Mouse (Mus musculus): Measurements from ENCODE around the gene Atr. TPM values are rescaled to one million over a fixed set of nuclear protein-coding genes. Genes with fewer than 3 reads are reported as not detected.

Atr gene
- 15.1 and 15.2 TPM in 2 replicates for polyA plus RNA-seq (2015; fragmentation: Nextera tagmentation; extraction: Ambion mirVana)

GRCm38 (mm10) chr9:95857414-95858026 lies at the start of gene Atr:
TSS of gene Atr (plus strand) at chr9:95857597.
- H3K27ac ChIP-seq (ENCODE audit: low read length) = peak within 1 kb of the TSS; percentile 67
- peak; percentile 92 for ATAC-seq (ENCODE audit: low read depth)
- H3K9ac ChIP-seq (ENCODE audit: low read length) = peak within 1 kb of the TSS; percentile 84
- under 1% methylated on average over 69 of the region's 69 CpGs for WGBS
- H3K9me3 ChIP-seq (ENCODE audit: control insufficient read depth, low read length) = no peaks in the 10 kb centered on the region
- peak within 1 kb of the TSS; percentile 96 for H3K4me2 ChIP-seq (ENCODE audit: low read depth, low read length)
- H3K36me3 ChIP-seq (ENCODE audit: control insufficient read depth, insufficient read depth, low read length) = no peaks in the 10 kb centered on the region
- H3K27me3 ChIP-seq (ENCODE audit: control insufficient read depth, insufficient read depth, low read depth, low read length) = no peaks in the 10 kb centered on the region
- peak within 1 kb of the TSS; percentile 80 for H3K4me3 ChIP-seq (ENCODE audit: low read length)
- H3K4me1 ChIP-seq (replicated peaks; ENCODE audit: control insufficient read depth, insufficient read depth, low read length) = no peaks in the 10 kb centered on the region

GRCm38 (mm10) chr9:95809596-95809995 lies 47.8 kb upstream of the Atr start:
- no peak overlapping the region for H3K4me3 ChIP-seq (ENCODE audit: low read length)
- H3K4me2 ChIP-seq (ENCODE audit: low read depth, low read length) = no peak overlapping the region
- no peaks in the 10 kb centered on the region for H3K27me3 ChIP-seq (ENCODE audit: control insufficient read depth, insufficient read depth, low read depth, low read length)
- no peak overlapping the region for H3K9ac ChIP-seq (ENCODE audit: low read length)
- no peaks in the 10 kb centered on the region for H3K9me3 ChIP-seq (ENCODE audit: control insufficient read depth, low read length)
- no peaks in the 10 kb centered on the region for H3K4me1 ChIP-seq (replicated peaks; ENCODE audit: control insufficient read depth, insufficient read depth, low read length)
- H3K36me3 ChIP-seq (ENCODE audit: control insufficient read depth, insufficient read depth, low read length) = no peaks in the 10 kb centered on the region
- no peak overlapping the region for H3K27ac ChIP-seq (ENCODE audit: low read length)
- no peak for ATAC-seq (ENCODE audit: low read depth)
- 81% methylated on average over 4 of the region's 4 CpGs for WGBS

GRCm38 (mm10) chr9:95811817-95812216 lies 45.6 kb upstream of the Atr start:
- Histone ChIP-seq H3K36me3 (ENCODE audit: control insufficient read depth, insufficient read depth, low read length) (no peaks in the 10 kb centered on the region), H3K4me1 (replicated peaks; ENCODE audit: control insufficient read depth, insufficient read depth, low read length) (no peaks in the 10 kb centered on the region), H3K27me3 (ENCODE audit: control insufficient read depth, insufficient read depth, low read depth, low read length) (no peaks in the 10 kb centered on the region), H3K4me2 (ENCODE audit: low read depth, low read length) (no peak overlapping the region), H3K9ac (ENCODE audit: low read length) (no peak overlapping the region), H3K27ac (ENCODE audit: low read length) (no peak overlapping the region), H3K9me3 (ENCODE audit: control insufficient read depth, low read length) (no peaks in the 10 kb centered on the region), H3K4me3 (ENCODE audit: low read length) (no peak overlapping the region)
- ATAC-seq (ENCODE audit: low read depth) = no peak
- WGBS = 92% methylated on average over 4 of the region's 4 CpGs

GRCm38 (mm10) chr9:95813721-95814531 lies 43.5 kb upstream of the Atr start:
- Histone ChIP-seq H3K27ac (ENCODE audit: low read length) (no peak overlapping the region), H3K4me2 (ENCODE audit: low read depth, low read length) (no peak overlapping the region), H3K4me3 (ENCODE audit: low read length) (no peak overlapping the region), H3K36me3 (ENCODE audit: control insufficient read depth, insufficient read depth, low read length) (no peaks in the 10 kb centered on the region), H3K4me1 (replicated peaks; ENCODE audit: control insufficient read depth, insufficient read depth, low read length) (no peaks in the 10 kb centered on the region), H3K9ac (ENCODE audit: low read length) (no peak overlapping the region), H3K9me3 (ENCODE audit: control insufficient read depth, low read length) (no peaks in the 10 kb centered on the region), H3K27me3 (ENCODE audit: control insufficient read depth, insufficient read depth, low read depth, low read length) (no peaks in the 10 kb centered on the region)
- WGBS = 71% methylated on average over 20 of the region's 20 CpGs
- no peak for ATAC-seq (ENCODE audit: low read depth)

- ATAC-seq (ENCODE audit: low read depth) = no peak
- Histone ChIP-seq H3K4me1 (replicated peaks; ENCODE audit: control insufficient read depth, insufficient read depth, low read length) (no peaks in the 10 kb centered on the region), H3K27me3 (ENCODE audit: control insufficient read depth, insufficient read depth, low read depth, low read length) (no peaks in the 10 kb centered on the region), H3K27ac (ENCODE audit: low read length) (no peak overlapping the region), H3K36me3 (ENCODE audit: control insufficient read depth, insufficient read depth, low read length) (no peaks in the 10 kb centered on the region), H3K9me3 (ENCODE audit: control insufficient read depth, low read length) (no peaks in the 10 kb centered on the region), H3K9ac (ENCODE audit: low read length) (no peak overlapping the region), H3K4me2 (ENCODE audit: low read depth, low read length) (no peak overlapping the region), H3K4me3 (ENCODE audit: low read length) (no peak overlapping the region)
- 80% methylated on average over 11 of the region's 11 CpGs for WGBS
Observed at GRCm38 (mm10) chr9:95815015-95815673, 42.3 kb upstream of the Atr start.

- no peak overlapping the region for H3K9ac ChIP-seq (ENCODE audit: low read length)
- no peaks in the 10 kb centered on the region for H3K27me3 ChIP-seq (ENCODE audit: control insufficient read depth, insufficient read depth, low read depth, low read length)
- no peaks in the 10 kb centered on the region for H3K4me1 ChIP-seq (replicated peaks; ENCODE audit: control insufficient read depth, insufficient read depth, low read length)
- no peak overlapping the region for H3K4me3 ChIP-seq (ENCODE audit: low read length)
- ATAC-seq (ENCODE audit: low read depth) = no peak
- no peak overlapping the region for H3K4me2 ChIP-seq (ENCODE audit: low read depth, low read length)
- 72% methylated on average over 4 of the region's 4 CpGs for WGBS
- H3K9me3 ChIP-seq (ENCODE audit: control insufficient read depth, low read length) = no peaks in the 10 kb centered on the region
- H3K27ac ChIP-seq (ENCODE audit: low read length) = no peak overlapping the region
- H3K36me3 ChIP-seq (ENCODE audit: control insufficient read depth, insufficient read depth, low read length) = no peaks in the 10 kb centered on the region
Observed at GRCm38 (mm10) chr9:95815706-95816105, 41.7 kb upstream of the Atr start.

- Histone ChIP-seq H3K4me2 (ENCODE audit: low read depth, low read length) (no peak overlapping the region), H3K4me1 (replicated peaks; ENCODE audit: control insufficient read depth, insufficient read depth, low read length) (no peaks in the 10 kb centered on the region), H3K4me3 (ENCODE audit: low read length) (no peak overlapping the region), H3K9ac (ENCODE audit: low read length) (no peak overlapping the region), H3K27me3 (ENCODE audit: control insufficient read depth, insufficient read depth, low read depth, low read length) (no peaks in the 10 kb centered on the region), H3K36me3 (ENCODE audit: control insufficient read depth, insufficient read depth, low read length) (no peaks in the 10 kb centered on the region), H3K9me3 (ENCODE audit: control insufficient read depth, low read length) (no peaks in the 10 kb centered on the region), H3K27ac (ENCODE audit: low read length) (no peak overlapping the region)
- 75% methylated on average over 7 of the region's 7 CpGs for WGBS
- no peak for ATAC-seq (ENCODE audit: low read depth)
Observed at GRCm38 (mm10) chr9:95822531-95822930, 34.9 kb upstream of the Atr start.

GRCm38 (mm10) chr9:95827565-95827964 lies 29.8 kb upstream of the Atr start:
- Histone ChIP-seq H3K9ac (ENCODE audit: low read length) (no peak overlapping the region), H3K27me3 (ENCODE audit: control insufficient read depth, insufficient read depth, low read depth, low read length) (no peaks in the 10 kb centered on the region), H3K9me3 (ENCODE audit: control insufficient read depth, low read length) (no peaks in the 10 kb centered on the region), H3K36me3 (ENCODE audit: control insufficient read depth, insufficient read depth, low read length) (no peaks in the 10 kb centered on the region), H3K27ac (ENCODE audit: low read length) (no peak overlapping the region), H3K4me2 (ENCODE audit: low read depth, low read length) (no peak overlapping the region), H3K4me3 (ENCODE audit: low read length) (no peak overlapping the region), H3K4me1 (replicated peaks; ENCODE audit: control insufficient read depth, insufficient read depth, low read length) (no peaks in the 10 kb centered on the region)
- WGBS = 89% methylated on average over 5 of the region's 5 CpGs
- no peak for ATAC-seq (ENCODE audit: low read depth)

- WGBS = 87% methylated on average over 3 of the region's 3 CpGs
- H3K4me2 ChIP-seq (ENCODE audit: low read depth, low read length) = no peak overlapping the region
- no peak overlapping the region for H3K27ac ChIP-seq (ENCODE audit: low read length)
- no peaks in the 10 kb centered on the region for H3K27me3 ChIP-seq (ENCODE audit: control insufficient read depth, insufficient read depth, low read depth, low read length)
- H3K4me3 ChIP-seq (ENCODE audit: low read length) = no peak overlapping the region
- no peaks in the 10 kb centered on the region for H3K9me3 ChIP-seq (ENCODE audit: control insufficient read depth, low read length)
- ATAC-seq (ENCODE audit: low read depth) = no peak
- no peaks in the 10 kb centered on the region for H3K36me3 ChIP-seq (ENCODE audit: control insufficient read depth, insufficient read depth, low read length)
- H3K9ac ChIP-seq (ENCODE audit: low read length) = no peak overlapping the region
- 0 out of 2 replicates have a peak, but pooled peaks cover 2% of the 10 kb centered on the region for H3K4me1 ChIP-seq (replicated peaks; ENCODE audit: control insufficient read depth, insufficient read depth, low read length)
Observed at GRCm38 (mm10) chr9:95832758-95833157, 24.6 kb upstream of the Atr start.

Data from lung, embryonic 16.5 days (tissue).